Mouse (Mus musculus) bone marrow, adult 2 months (tissue): ENCODE measurements around the gene Terb2.

ENCODE experiments used
- CTCF ChIP-seq: fragments of 200-500 bp; IDR thresholded peaks from 2 replicates; pipeline ENCODE4 v1.5.1; 2011; ENCODE audit warnings: low read length, control low read depth; ENCODE audit not compliant: control insufficient read depth, insufficient read depth
- POLR2A ChIP-seq: fragments of 200-500 bp; IDR thresholded peaks from 2 replicates; pipeline ENCODE4 v1.6.1; 2011; ENCODE audit warnings: low read depth, mild to moderate bottlenecking, control low read depth, low read length, borderline replicate concordance; ENCODE audit not compliant: control insufficient read depth

GRCm38 (mm10) chr2:122201501-122201900 lies 15.4 kb downstream of the Terb2 start:
- TF ChIP-seq CTCF (no peak), POLR2A (no peak)
